Mouse (Mus musculus): Measurements from ENCODE around the gene Lingo1. TPM values are rescaled to one million over a fixed set of nuclear protein-coding genes. Genes with fewer than 3 reads are reported as not detected.

Lingo1 gene
- polyA plus RNA-seq, 2 experiments = 5.4 to 21.0 TPM

DNA sequence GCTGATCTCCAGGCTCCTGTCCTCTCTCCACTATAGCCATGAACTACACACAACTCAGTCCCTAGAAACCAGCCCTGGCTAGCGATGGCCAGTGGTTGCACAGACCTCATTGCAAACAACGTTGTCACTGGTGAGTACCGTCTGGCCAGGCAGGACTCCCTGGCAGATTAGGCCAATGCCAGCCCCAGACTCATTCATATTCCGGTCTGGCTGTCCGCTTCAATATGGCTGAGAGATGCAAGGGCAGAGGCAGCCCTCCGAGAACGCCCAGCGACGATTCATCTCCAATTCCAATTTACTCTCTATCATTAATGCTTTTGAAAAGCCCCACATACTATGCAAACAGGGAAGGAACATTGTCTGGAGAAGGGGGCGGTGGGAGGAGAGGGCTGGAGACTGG is 11.7 kb downstream of the Lingo1 start:
- no peak for TF ChIP-seq POLR2A (IDR thresholded peaks at IDR 0.05; ENCODE audit: borderline replicate concordance, extremely low read depth, insufficient read depth, insufficient read length)
- Histone ChIP-seq H3K4me2 (replicated peaks; ENCODE audit: low read depth, low read length, severe bottlenecking) (no peak overlapping the region), H3K27ac (replicated peaks; ENCODE audit: low read depth, low read length) (no peak overlapping the region), H3K27me3 (ENCODE audit: control insufficient read depth, insufficient read depth, low read length) (no peaks in the 10 kb centered on the region), H3K4me1 (ENCODE audit: control insufficient read depth, insufficient read depth, low read length) (no peaks in the 10 kb centered on the region), H3K9me3 (ENCODE audit: control insufficient read depth, low read length) (no peaks in the 10 kb centered on the region), H3K9ac (ENCODE audit: low read depth, low read length, severe bottlenecking) (no peak overlapping the region), H3K36me3 (ENCODE audit: control insufficient read depth, insufficient read depth, low read length) (no peaks in the 10 kb centered on the region), H3K4me3 (replicated peaks; ENCODE audit: low read length) (no peak overlapping the region)
- ATAC-seq (ENCODE audit: low FRiP score, low read depth) (no peak), DNase-seq (ENCODE audit: low spot score) (no peak)
- WGBS = 90% methylated on average over 10 of the region's 10 CpGs

DNA sequence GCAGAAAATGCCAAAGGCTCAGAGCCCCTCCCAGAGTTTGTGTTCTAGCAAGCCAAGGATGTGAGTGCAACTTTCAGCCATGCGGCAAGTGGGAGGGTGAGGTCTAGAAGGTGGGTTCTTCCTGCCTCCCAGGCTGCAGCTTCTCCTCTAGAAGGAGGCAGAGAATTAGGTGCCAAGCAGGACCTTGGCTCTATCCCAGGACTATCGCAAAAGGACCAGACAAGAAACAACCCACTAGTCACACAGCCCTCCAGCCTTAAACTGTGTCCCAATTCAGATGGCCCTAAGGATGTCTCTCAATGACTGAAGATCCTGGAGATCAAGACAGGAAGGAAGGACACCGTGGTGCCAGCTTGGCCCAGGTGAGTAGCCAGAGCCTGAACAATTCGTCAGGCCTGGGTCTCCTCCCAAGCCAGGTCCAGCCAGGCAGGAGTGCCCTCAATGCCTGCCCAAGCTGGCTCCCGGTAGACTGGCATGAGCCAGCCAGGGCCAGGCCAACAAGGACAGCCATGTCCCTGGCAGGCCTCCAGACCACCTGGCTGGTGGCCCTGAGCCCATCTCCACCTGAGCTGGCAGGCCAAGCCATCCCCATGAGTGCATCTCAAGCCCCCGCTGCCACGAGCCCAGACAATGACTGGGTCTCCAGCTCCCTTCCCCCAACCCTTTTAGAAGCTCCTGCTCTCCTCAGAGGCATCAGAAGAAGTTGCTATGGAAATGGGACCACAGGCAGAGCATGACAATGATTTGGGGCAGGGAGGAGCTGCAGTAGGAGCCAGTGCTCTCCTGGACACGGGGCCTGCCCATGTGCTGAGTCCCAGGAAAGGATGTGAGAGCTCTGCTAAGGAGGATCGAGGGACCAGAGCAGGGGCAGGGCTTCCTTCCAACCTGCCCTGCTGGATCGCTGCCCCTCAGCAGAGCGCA is 19.1 kb downstream of the Lingo1 start:
- ATAC-seq (ENCODE audit: low FRiP score, low read depth) (no peak), DNase-seq (ENCODE audit: low spot score) (no peak)
- WGBS = 75% methylated on average over 11 of the region's 11 CpGs
- no peaks in the 10 kb centered on the region for H3K36me3 ChIP-seq (ENCODE audit: control insufficient read depth, insufficient read depth, low read length)
- H3K9ac ChIP-seq (ENCODE audit: low read depth, low read length, severe bottlenecking) = no peak overlapping the region
- no peak for TF ChIP-seq POLR2A (IDR thresholded peaks at IDR 0.05; ENCODE audit: borderline replicate concordance, extremely low read depth, insufficient read depth, insufficient read length)
- H3K27ac ChIP-seq (replicated peaks; ENCODE audit: low read depth, low read length) = no peak overlapping the region
- no peaks in the 10 kb centered on the region for H3K4me1 ChIP-seq (ENCODE audit: control insufficient read depth, insufficient read depth, low read length)
- H3K4me3 ChIP-seq (replicated peaks; ENCODE audit: low read length) = no peak overlapping the region
- no peaks in the 10 kb centered on the region for H3K9me3 ChIP-seq (ENCODE audit: control insufficient read depth, low read length)
- no peaks in the 10 kb centered on the region for H3K27me3 ChIP-seq (ENCODE audit: control insufficient read depth, insufficient read depth, low read length)
- no peak overlapping the region for H3K4me2 ChIP-seq (replicated peaks; ENCODE audit: low read depth, low read length, severe bottlenecking)

DNA sequence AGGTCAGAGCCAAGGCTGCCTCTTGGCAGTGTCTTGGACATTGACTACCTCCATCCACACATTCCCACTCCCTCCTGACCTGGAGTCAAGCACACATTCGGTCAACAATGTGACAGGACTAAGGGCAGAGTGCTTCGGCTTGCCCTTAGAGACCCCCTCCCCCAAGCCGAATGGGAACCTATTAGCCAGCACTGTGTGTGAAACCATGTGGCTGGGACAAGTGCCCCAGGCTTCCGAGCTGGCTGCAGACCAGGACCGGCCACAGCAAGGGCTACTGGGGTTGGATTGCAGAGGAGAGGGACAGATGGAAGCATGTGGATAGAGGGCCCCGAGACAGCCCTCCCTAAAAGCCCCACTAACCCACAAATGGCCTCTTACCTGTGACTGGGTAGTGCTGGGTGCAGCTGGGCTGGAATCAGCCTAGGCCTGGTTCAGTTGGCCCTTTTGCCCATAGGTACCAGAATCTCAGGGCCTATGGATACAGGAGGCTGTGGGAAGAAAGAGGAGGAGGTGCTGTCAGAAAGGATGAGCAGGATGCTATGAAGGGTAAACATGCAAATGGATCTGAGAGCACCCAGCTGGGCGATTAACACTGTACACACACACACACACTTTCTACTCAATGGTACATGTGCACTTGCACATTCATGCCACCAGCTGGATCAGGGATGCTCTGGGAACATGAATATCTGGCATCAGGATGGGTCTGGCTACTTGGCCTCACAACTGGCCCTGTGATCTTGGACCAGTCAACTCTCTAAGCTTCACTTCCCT is 20.9 kb downstream of the Lingo1 start:
- 50% methylated on average over 7 of the region's 7 CpGs for WGBS
- Histone ChIP-seq H3K4me3 (replicated peaks; ENCODE audit: low read length) (no peak overlapping the region), H3K36me3 (ENCODE audit: control insufficient read depth, insufficient read depth, low read length) (no peaks in the 10 kb centered on the region), H3K4me2 (replicated peaks; ENCODE audit: low read depth, low read length, severe bottlenecking) (no peak overlapping the region), H3K4me1 (ENCODE audit: control insufficient read depth, insufficient read depth, low read length) (no peaks in the 10 kb centered on the region), H3K9me3 (ENCODE audit: control insufficient read depth, low read length) (no peaks in the 10 kb centered on the region), H3K27me3 (ENCODE audit: control insufficient read depth, insufficient read depth, low read length) (no peaks in the 10 kb centered on the region), H3K9ac (ENCODE audit: low read depth, low read length, severe bottlenecking) (no peak overlapping the region), H3K27ac (replicated peaks; ENCODE audit: low read depth, low read length) (no peak overlapping the region)
- ATAC-seq (ENCODE audit: low FRiP score, low read depth) = no peak
- TF ChIP-seq POLR2A (IDR thresholded peaks at IDR 0.05; ENCODE audit: borderline replicate concordance, extremely low read depth, insufficient read depth, insufficient read length) = no peak
- no peak for DNase-seq (ENCODE audit: low spot score)

DNA sequence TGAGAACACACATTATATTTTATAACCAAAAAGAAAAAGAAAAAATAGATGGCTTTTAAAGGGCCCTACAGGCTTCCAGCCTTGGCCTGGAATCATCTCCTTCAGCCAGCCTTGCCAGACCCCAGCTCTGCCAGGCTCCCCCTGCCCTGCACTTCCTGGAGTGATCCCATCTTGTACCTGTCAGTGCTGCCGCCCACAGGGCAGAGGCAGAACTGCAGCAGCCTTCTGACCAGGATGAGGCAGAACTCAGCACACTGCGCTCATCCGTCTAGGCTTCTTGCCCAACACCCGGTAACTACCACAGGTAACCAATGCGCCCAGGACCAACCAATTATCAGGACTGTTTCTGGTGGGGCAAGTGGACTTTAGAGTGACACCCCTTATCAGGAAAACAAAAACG is 22.0 kb downstream of the Lingo1 start:
- no peak overlapping the region for H3K4me3 ChIP-seq (replicated peaks; ENCODE audit: low read length)
- no peak overlapping the region for H3K4me2 ChIP-seq (replicated peaks; ENCODE audit: low read depth, low read length, severe bottlenecking)
- H3K27me3 ChIP-seq (ENCODE audit: control insufficient read depth, insufficient read depth, low read length) = no peaks in the 10 kb centered on the region
- TF ChIP-seq POLR2A (IDR thresholded peaks at IDR 0.05; ENCODE audit: borderline replicate concordance, extremely low read depth, insufficient read depth, insufficient read length) = no peak
- H3K27ac ChIP-seq (replicated peaks; ENCODE audit: low read depth, low read length) = no peak overlapping the region
- H3K9me3 ChIP-seq (ENCODE audit: control insufficient read depth, low read length) = no peaks in the 10 kb centered on the region
- ATAC-seq (ENCODE audit: low FRiP score, low read depth) (no peak), DNase-seq (ENCODE audit: low spot score) (no peak)
- 51% methylated on average over 6 of the region's 6 CpGs for WGBS
- no peaks in the 10 kb centered on the region for H3K4me1 ChIP-seq (ENCODE audit: control insufficient read depth, insufficient read depth, low read length)
- no peak overlapping the region for H3K9ac ChIP-seq (ENCODE audit: low read depth, low read length, severe bottlenecking)
- H3K36me3 ChIP-seq (ENCODE audit: control insufficient read depth, insufficient read depth, low read length) = no peaks in the 10 kb centered on the region

DNA sequence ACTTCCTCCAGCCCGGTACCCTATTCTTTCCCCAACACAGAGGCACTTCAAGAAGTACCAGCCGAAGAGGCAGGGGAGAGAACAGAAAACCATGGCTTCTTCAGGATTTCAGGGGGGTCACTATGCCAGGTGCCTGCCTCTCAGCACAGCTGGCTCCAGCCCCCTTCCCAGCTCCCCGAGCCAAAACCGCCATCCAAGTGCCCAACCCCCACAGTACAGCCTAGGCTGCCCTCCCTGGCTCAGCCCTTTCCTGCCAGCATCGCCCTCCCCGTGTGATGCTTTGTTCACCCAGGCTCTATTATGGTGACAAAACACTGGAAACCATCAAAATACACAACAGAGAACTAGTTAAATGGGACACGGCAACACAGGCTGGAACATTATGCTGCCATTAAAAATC is 22.6 kb downstream of the Lingo1 start:
- WGBS = 82% methylated on average over 7 of the region's 7 CpGs

More for the DNA sequence above, 22.6 kb downstream of the Lingo1 start:
- Histone ChIP-seq H3K4me3 (replicated peaks; ENCODE audit: low read length) (no peak overlapping the region), H3K4me2 (replicated peaks; ENCODE audit: low read depth, low read length, severe bottlenecking) (no peak overlapping the region), H3K9me3 (ENCODE audit: control insufficient read depth, low read length) (no peaks in the 10 kb centered on the region), H3K4me1 (ENCODE audit: control insufficient read depth, insufficient read depth, low read length) (no peaks in the 10 kb centered on the region), H3K27ac (replicated peaks; ENCODE audit: low read depth, low read length) (no peak overlapping the region), H3K27me3 (ENCODE audit: control insufficient read depth, insufficient read depth, low read length) (no peaks in the 10 kb centered on the region), H3K36me3 (ENCODE audit: control insufficient read depth, insufficient read depth, low read length) (no peaks in the 10 kb centered on the region), H3K9ac (ENCODE audit: low read depth, low read length, severe bottlenecking) (no peak overlapping the region)
- TF ChIP-seq POLR2A (IDR thresholded peaks at IDR 0.05; ENCODE audit: borderline replicate concordance, extremely low read depth, insufficient read depth, insufficient read length) = no peak
- no peak for ATAC-seq (ENCODE audit: low FRiP score, low read depth)
- DNase-seq (ENCODE audit: low spot score) = no peak
